Mouse (Mus musculus) lung, embryonic 16.5 days (tissue): ENCODE data around the gene Asic2. TPM values are rescaled to one million over a fixed set of nuclear protein-coding genes. Genes with fewer than 3 reads are reported as not detected.

Source experiments
- ATAC-seq: fragments of 200-750 bp; cut with Nextera tagmentation; 2 replicates; pipeline ENCODE4 v1.8.0; 2017; ENCODE audit warnings: low read depth, mild to moderate bottlenecking, moderate library complexity
- H3K27ac ChIP-seq: fragments of 300-500 bp; sonication (generic); 2 replicates; pipeline ENCODE4 v1.5.1; 2014; ENCODE audit warnings: mild to moderate bottlenecking, control low read depth, low read length
- H3K27me3 ChIP-seq: fragments of 300-500 bp; sonication (generic); 2 replicates; pipeline ENCODE4 v1.6.1; 2014; ENCODE audit warnings: low read depth, low read length, mixed read lengths; ENCODE audit not compliant: control insufficient read depth, insufficient read depth
- H3K36me3 ChIP-seq: fragments of 300-500 bp; sonication (generic); 2 replicates; pipeline ENCODE4 v1.6.1; 2014; ENCODE audit warnings: low read length; ENCODE audit not compliant: control insufficient read depth, insufficient read depth
- H3K4me1 ChIP-seq: fragments of 300-500 bp; sonication (generic); replicated peaks from 2 replicates; pipeline ENCODE4 v1.6.1; 2014; ENCODE audit warnings: low read length, mixed read lengths; ENCODE audit not compliant: control insufficient read depth, insufficient read depth
- H3K4me2 ChIP-seq: fragments of 300-500 bp; sonication (generic); 2 replicates; pipeline ENCODE4 v1.6.1; 2014; ENCODE audit warnings: low read depth, low read length, control low read depth
- H3K4me3 ChIP-seq: fragments of 300-500 bp; sonication (generic); 2 replicates; pipeline ENCODE4 v1.5.1; 2014; ENCODE audit warnings: mild to moderate bottlenecking, low read length, control low read depth
- H3K9ac ChIP-seq: fragments of 300-500 bp; sonication (generic); 2 replicates; pipeline ENCODE4 v1.6.1; 2014; ENCODE audit warnings: low read length, control low read depth
- H3K9me3 ChIP-seq: fragments of 300-500 bp; sonication (generic); 2 replicates; pipeline ENCODE4 v1.6.1; 2016; ENCODE audit warnings: low read length; ENCODE audit not compliant: control insufficient read depth
- WGBS: fragments of 180-500 bp; shearing (Covaris S2); extraction: QIAGEN DNeasy Blood & Tissue Kit; methylation state at CpG from one replicate; pipeline ENCODE4 v1.1.7; 2014; 5-methylcytosine and 5-hydroxymethylcytosine counted together
- polyA plus RNA-seq: library from polyadenylated mRNA; unstranded; fragments of >200 nt; fragmentation: Nextera tagmentation; extraction: Ambion mirVana; gene quantifications from 2 replicates; pipeline ENCODE4 v1.2.1, GENCODE M21; 2015

The Asic2 gene
- polyA plus RNA-seq, 1 experiment from 2014 or later: 0.31 TPM

- H3K9ac ChIP-seq: no peak overlapping the region
- H3K36me3 ChIP-seq: no peaks in the 10 kb centered on the region
- H3K9me3 ChIP-seq: no peaks in the 10 kb centered on the region
- H3K27ac ChIP-seq: no peak overlapping the region
- H3K4me2 ChIP-seq: no peak overlapping the region
- no peak for ATAC-seq
- no peaks in the 10 kb centered on the region for H3K4me1 ChIP-seq
- H3K4me3 ChIP-seq: no peak overlapping the region
- H3K27me3 ChIP-seq: no peaks in the 10 kb centered on the region
- 82% methylated on average over 5 of the region's 5 CpGs for WGBS
Observed at GRCm38 (mm10) chr11:81750876-81751275, 217.4 kb downstream of the Asic2 start.

DNA sequence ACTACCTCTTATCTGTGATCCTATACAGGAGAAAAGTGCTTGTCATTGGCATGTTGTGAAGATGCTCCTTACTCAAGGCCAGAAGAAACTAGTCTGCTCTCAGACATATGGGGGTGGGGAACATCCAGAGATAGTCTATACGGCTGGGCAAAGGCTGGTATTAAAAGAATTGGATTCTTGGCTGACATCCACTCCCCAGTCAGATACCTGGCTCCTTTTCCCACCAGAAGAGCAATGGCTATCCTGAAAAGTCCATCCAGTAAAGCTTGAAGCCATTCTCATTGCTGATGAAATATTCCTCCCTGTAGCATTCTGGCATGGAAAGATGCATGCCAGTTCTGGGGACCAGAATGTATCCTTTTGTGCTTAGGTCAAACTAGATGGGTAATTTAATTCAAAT lies 218.2 kb downstream of the Asic2 start:
- H3K27ac ChIP-seq: no peak overlapping the region
- 75% methylated on average over 1 of the region's 1 CpGs for WGBS
- ATAC-seq: no peak

GRCm38 (mm10) chr11:81738995-81739394 lies 229.3 kb downstream of the Asic2 start:
- H3K4me1 ChIP-seq: no peaks in the 10 kb centered on the region
- WGBS: 58% methylated on average over 3 of the region's 3 CpGs
- no peak for ATAC-seq
- no peaks in the 10 kb centered on the region for H3K27me3 ChIP-seq
- no peak overlapping the region for H3K4me3 ChIP-seq
- H3K36me3 ChIP-seq: no peaks in the 10 kb centered on the region
- no peak overlapping the region for H3K27ac ChIP-seq
- H3K9ac ChIP-seq: no peak overlapping the region
- no peak overlapping the region for H3K4me2 ChIP-seq
- H3K9me3 ChIP-seq: no peaks in the 10 kb centered on the region

More for the DNA sequence above, 218.2 kb downstream of the Asic2 start:
- H3K4me2 ChIP-seq: no peak overlapping the region
- no peak overlapping the region for H3K4me3 ChIP-seq
- H3K9me3 ChIP-seq: no peaks in the 10 kb centered on the region
- no peak overlapping the region for H3K9ac ChIP-seq
- no peaks in the 10 kb centered on the region for H3K36me3 ChIP-seq
- no peaks in the 10 kb centered on the region for H3K27me3 ChIP-seq
- no peaks in the 10 kb centered on the region for H3K4me1 ChIP-seq

- Histone ChIP-seq H3K27me3 (no peaks in the 10 kb centered on the region), H3K36me3 (no peaks in the 10 kb centered on the region), H3K9ac (no peak overlapping the region), H3K9me3 (no peaks in the 10 kb centered on the region), H3K4me1 (no peaks in the 10 kb centered on the region), H3K4me2 (no peak overlapping the region), H3K4me3 (no peak overlapping the region), H3K27ac (no peak overlapping the region)
- 48% methylated on average over 3 of the region's 3 CpGs for WGBS
- ATAC-seq: no peak
Observed at GRCm38 (mm10) chr11:81737777-81738176, 230.5 kb downstream of the Asic2 start.

DNA sequence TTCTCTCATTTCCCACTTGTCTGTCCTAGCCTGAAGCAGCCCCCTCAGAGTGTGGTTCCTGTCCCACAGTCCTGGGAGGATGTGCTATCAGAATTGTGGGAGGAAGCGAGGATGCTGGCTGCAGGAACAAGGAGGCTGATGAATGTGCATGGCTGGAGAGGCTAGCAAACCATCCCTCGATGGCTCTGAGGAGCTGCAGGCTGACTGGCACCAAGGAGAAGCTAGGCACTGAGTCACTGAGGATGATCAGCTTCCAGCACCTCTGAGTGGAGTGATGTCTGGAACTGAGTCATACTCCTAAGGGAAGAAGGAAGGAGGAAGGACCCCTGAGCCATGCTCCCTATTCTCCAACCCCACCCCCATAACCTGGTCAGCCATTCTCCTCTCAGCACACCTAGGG lies 246.2 kb downstream of the Asic2 start:
- no peak for ATAC-seq
- no peaks in the 10 kb centered on the region for H3K4me1 ChIP-seq
- H3K9me3 ChIP-seq: no peaks in the 10 kb centered on the region
- H3K36me3 ChIP-seq: no peaks in the 10 kb centered on the region
- H3K27me3 ChIP-seq: no peaks in the 10 kb centered on the region
- WGBS: 58% methylated on average over 2 of the region's 2 CpGs
- H3K4me3 ChIP-seq: no peak overlapping the region
- no peak overlapping the region for H3K9ac ChIP-seq
- H3K4me2 ChIP-seq: no peak overlapping the region
- H3K27ac ChIP-seq: no peak overlapping the region

DNA sequence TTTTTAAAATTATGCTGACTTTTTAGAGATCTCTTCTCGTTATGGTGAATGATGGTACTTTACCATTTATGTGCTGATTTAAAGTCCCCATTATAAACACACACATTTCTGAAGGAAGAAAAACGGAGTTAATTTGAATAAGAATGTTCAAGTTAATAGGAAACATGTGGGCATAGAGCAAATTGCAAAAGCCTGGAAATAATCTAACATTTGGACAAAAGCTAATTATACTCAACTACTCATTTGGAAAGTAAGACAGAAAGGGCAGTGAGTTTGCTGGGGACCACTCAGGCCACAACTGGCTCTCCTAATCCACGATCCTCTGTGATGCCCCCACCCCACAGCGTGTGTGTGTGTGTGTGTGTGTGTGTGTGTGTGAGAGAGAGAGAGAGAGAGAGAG lies 253.5 kb downstream of the Asic2 start:
- no peaks in the 10 kb centered on the region for H3K36me3 ChIP-seq
- no peak overlapping the region for H3K9ac ChIP-seq
- no peaks in the 10 kb centered on the region for H3K27me3 ChIP-seq
- H3K4me1 ChIP-seq: no peaks in the 10 kb centered on the region
- H3K27ac ChIP-seq: no peak overlapping the region
- no peak overlapping the region for H3K4me3 ChIP-seq
- H3K9me3 ChIP-seq: no peaks in the 10 kb centered on the region
- ATAC-seq: no peak
- WGBS: 57% methylated on average over 4 of the region's 4 CpGs
- H3K4me2 ChIP-seq: no peak overlapping the region

- H3K4me1 ChIP-seq: no peaks in the 10 kb centered on the region
- ATAC-seq: no peak
- 68% methylated on average over 5 of the region's 5 CpGs for WGBS
Observed at GRCm38 (mm10) chr11:81706996-81707395, 261.3 kb downstream of the Asic2 start.

DNA sequence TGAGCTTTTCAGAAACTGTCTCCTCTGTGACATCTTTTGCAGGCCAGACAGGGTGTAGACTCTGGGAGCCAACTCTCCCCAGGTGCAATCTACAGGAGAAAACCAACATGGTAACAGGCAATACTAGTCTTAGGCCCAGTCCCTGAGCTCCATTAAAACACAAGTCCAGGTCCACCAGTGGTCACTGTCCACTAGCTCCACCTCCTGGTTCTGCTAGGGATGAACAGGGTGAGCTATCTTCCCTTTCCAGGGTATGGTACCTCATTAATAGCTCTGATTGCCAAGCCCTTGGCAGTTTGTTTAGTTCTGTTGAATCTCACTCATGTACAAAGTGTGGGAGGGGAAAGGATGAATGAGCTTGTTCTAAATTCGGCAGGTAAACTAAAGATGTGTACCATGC lies 270.2 kb downstream of the Asic2 start:
- no peaks in the 10 kb centered on the region for H3K36me3 ChIP-seq
- WGBS: 54% methylated on average over 1 of the region's 1 CpGs
- no peaks in the 10 kb centered on the region for H3K27me3 ChIP-seq
- H3K27ac ChIP-seq: no peak overlapping the region
- H3K9ac ChIP-seq: no peak overlapping the region
- no peak overlapping the region for H3K4me2 ChIP-seq
- no peaks in the 10 kb centered on the region for H3K9me3 ChIP-seq
- H3K4me3 ChIP-seq: no peak overlapping the region
- ATAC-seq: no peak
- H3K4me1 ChIP-seq: no peaks in the 10 kb centered on the region

More at GRCm38 (mm10) chr11:81706996-81707395, 261.3 kb downstream of the Asic2 start:
- no peaks in the 10 kb centered on the region for H3K36me3 ChIP-seq
- no peaks in the 10 kb centered on the region for H3K27me3 ChIP-seq
- no peak overlapping the region for H3K9ac ChIP-seq
- H3K9me3 ChIP-seq: no peaks in the 10 kb centered on the region
- H3K4me3 ChIP-seq: no peak overlapping the region
- no peak overlapping the region for H3K27ac ChIP-seq
- H3K4me2 ChIP-seq: no peak overlapping the region

DNA sequence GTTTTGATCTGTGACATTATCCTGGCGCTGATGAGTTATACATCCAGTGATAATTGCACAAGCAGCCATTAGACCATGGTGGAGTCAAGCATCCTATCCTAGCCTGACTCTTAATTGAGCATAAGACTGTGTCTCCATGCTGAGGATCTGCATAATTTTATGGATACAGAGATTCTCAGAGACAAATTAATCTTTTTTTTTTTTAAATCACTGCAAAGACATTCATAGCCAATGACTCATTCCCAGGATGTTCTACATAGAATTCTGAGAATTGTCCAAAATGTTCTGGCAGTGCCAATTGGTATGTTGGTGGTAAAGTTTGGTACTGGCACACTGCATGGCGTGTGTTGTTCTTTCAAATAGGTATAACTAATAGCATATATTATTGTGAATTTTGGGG lies 272.8 kb downstream of the Asic2 start:
- Histone ChIP-seq H3K4me3 (no peak overlapping the region), H3K36me3 (no peaks in the 10 kb centered on the region), H3K4me1 (no peaks in the 10 kb centered on the region), H3K9me3 (no peaks in the 10 kb centered on the region), H3K27me3 (no peaks in the 10 kb centered on the region), H3K4me2 (no peak overlapping the region), H3K27ac (no peak overlapping the region), H3K9ac (no peak overlapping the region)
- ATAC-seq: no peak
- WGBS: 75% methylated on average over 2 of the region's 2 CpGs

- H3K9me3 ChIP-seq: no peaks in the 10 kb centered on the region
- H3K4me1 ChIP-seq: no peaks in the 10 kb centered on the region
- no peak for ATAC-seq
- no peak overlapping the region for H3K9ac ChIP-seq
- no peaks in the 10 kb centered on the region for H3K27me3 ChIP-seq
- no peak overlapping the region for H3K4me2 ChIP-seq
- no peak overlapping the region for H3K4me3 ChIP-seq
- 70% methylated on average over 2 of the region's 2 CpGs for WGBS
- no peak overlapping the region for H3K27ac ChIP-seq
- H3K36me3 ChIP-seq: no peaks in the 10 kb centered on the region
Observed at GRCm38 (mm10) chr11:81680511-81680910, 287.7 kb downstream of the Asic2 start.
